Comparison of ENCODE assay signal across 22 mouse cellular contexts in the genomic region with DNA sequence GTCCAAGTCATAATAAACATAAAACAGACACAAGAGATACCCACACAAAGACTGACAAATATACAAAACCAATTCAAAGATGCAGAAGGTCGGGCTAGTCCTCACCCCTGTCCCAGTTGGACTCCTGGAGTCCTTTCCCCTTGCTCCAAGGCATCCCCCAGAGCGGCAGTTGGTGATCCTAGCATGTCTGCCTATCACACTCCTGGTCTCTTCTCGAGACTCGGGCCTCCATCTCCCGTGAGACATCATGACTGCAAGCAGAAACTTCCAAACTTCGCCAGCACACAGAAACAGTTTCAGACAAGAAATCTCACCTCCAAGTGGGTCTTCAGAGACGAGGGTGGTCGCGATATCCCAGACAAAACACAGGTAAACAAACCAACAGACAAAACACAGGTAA. TPM values are rescaled to one million over a fixed set of nuclear protein-coding genes. Genes with fewer than 3 reads are reported as not detected.
"Had no signal": no experiment of that assay in that cellular context is flagged by ENCODE, and none has a peak within 500 bp of the region (broad histone marks: within the 10 kb centered on the region; RNA-seq: fewer than 3 reads in every experiment).

No protein-coding gene starts in this region.

- DNase-seq: left cerebral cortex, postnatal 4 days; liver; liver, embryonic 13.5 days; liver, postnatal 0 days; lung, adult 18-20 months; lung, adult 2 months; lung, embryonic 14.5 days; lung, postnatal 10 days; lung, postnatal 14 days; lung, postnatal 36 days; lung, postnatal 4 days; midbrain, embryonic 14.5 days had no signal

RNA-seq across cellular contexts. Expression of gene Amelx, which starts 46.5 kb away (rescaled TPM):
- total RNA-seq: left cerebral cortex, postnatal 10 days; left cerebral cortex, postnatal 14 days; left cerebral cortex, postnatal 25 days; left cerebral cortex, postnatal 36 days; liver, adult 2 months; megakaryocyte progenitor cell, adult 5-6 weeks; megakaryocyte, adult 5-6 weeks; megakaryocyte-erythroid progenitor cell, adult 5-6 weeks; midbrain, postnatal 0 days; monocyte, adult 5-6 weeks had no signal
